Mouse (Mus musculus) heart, adult 9 months (tissue): ENCODE measurements around the gene Ttc21b.
"Not testable (repeated sequence)": the region's sequence is repeated elsewhere in the genome, so short reads cannot be mapped to it uniquely, and the experiment has no call there.

Experiments
- DNase-seq, 2 experiments: peaks; one replicate each; pipeline ENCODE4 v3.0.0; 2022; ENCODE audit warnings: low spot score in 2 of 2

Gene Ttc21b

GRCm38 (mm10) chr2:66256220-66257131 is at the start of gene Ttc21b:
Ttc21b (minus strand) TSS chr2:66256617.
- peak; percentile 94 to 95 for DNase-seq

DNA sequence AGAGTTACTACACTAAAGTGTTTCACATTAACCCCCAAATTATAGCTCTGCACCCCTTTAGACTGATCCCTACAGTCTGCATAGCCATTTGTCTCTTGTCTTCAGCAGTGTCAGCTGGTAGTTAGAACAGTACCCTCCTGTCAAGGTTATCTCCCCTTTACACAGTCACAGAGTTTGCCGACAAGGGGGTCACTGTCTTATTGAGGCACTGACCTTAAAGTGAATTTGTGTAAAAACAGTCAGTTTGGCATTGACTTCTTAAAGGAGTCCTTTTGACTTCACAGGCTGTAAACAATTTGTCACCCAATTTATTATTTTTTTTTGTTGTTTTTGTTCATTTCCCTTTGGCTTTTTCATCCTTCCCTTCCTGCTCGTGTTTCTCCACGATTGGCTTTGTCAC is 16.1 kb upstream of the Ttc21b start:
- DNase-seq, result no peak

- DNase-seq, result no peak
Observed at GRCm38 (mm10) chr2:66244013-66244412, 12.4 kb downstream of the Ttc21b start.

GRCm38 (mm10) chr2:66240334-66240733 is 16.1 kb downstream of the Ttc21b start:
- DNase-seq, result no peak

DNA sequence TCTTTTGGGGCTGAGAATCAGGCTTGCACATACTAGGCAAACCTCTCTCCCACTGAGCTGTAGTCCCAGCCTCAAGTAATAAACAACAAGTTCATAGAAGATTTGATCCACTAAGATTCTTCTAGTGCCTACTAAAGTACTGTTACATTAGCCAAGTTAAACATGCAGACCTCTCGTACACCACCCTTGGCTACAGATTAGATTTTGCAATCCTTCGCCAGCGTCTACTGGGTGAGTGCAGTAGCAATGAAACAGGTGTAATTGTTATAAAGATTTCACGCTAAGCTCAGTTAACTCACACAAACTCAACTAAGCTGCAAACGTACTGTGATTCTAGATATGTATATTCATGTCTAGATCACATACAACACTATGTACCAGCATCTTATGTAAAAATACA is 17.5 kb downstream of the Ttc21b start:
- DNase-seq, result no peak

DNA sequence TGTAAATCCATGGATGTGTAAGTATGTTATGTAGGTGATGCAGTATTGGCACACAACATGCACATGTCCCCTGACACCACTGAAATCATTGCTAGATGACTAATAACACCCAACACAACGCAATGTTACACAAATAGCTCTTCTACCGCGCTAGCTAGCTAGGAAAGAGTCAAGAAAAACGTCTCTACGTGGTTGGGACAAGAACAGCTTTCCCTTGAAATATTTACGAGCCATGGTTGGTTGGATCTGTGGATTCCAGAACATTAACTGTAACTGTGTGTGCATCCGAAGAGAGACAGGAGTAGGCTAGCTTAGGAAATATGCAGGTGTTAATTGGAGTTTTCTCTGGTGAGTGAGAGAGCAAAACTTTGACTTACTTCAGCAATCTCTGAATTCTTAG is 35.5 kb downstream of the Ttc21b start:
- DNase-seq, result no peak

DNA sequence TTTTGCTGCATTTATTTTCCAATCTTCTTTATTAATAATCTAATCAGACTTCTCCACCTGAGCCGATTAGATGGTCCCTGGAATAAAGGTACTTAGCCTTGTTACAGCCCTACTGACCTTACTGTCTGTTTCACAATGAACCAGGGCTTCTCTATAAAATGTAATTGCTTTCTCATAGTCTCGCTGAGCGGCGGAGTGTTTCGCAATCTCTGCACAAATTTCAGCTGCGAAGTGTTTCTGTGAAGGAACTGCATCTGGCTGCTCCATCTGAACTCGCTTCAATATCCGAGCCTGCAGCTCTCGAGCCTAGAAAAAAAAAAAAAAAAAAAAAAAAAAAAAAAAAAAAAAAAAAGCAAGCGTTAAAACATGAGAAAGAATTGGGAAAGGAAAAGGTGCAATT is 46.5 kb downstream of the Ttc21b start:
- no peak for DNase-seq

GRCm38 (mm10) chr2:66209353-66209752 is 47.1 kb downstream of the Ttc21b start:
- DNase-seq, result no peak

- DNase-seq, result no peak
Observed at GRCm38 (mm10) chr2:66206796-66207195, 49.6 kb downstream of the Ttc21b start.

DNA sequence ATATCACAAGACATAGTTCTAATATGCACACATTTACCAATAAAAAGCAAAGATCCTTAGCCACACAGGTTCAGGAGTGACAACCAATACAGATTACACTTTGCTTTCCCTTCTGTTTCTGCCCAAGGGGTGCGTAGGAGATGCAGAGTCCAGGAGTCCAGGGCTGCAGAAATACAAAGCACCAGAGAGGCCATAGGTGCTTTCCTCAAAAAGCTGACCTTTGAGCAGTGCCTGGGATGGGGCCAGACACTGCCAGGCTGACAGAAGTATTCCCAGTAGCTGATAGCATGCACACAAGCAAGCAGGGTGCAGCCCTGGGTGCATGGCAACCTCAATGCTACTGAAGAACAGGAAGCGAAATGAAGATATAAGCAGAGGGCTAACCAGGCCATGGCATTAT is 52.2 kb downstream of the Ttc21b start:
- no peak for DNase-seq

- no peak for DNase-seq
Observed at GRCm38 (mm10) chr2:66200195-66200594, 56.2 kb downstream of the Ttc21b start.

GRCm38 (mm10) chr2:66191691-66192100 is 64.7 kb downstream of the Ttc21b start:
- DNase-seq, result no peak

DNA sequence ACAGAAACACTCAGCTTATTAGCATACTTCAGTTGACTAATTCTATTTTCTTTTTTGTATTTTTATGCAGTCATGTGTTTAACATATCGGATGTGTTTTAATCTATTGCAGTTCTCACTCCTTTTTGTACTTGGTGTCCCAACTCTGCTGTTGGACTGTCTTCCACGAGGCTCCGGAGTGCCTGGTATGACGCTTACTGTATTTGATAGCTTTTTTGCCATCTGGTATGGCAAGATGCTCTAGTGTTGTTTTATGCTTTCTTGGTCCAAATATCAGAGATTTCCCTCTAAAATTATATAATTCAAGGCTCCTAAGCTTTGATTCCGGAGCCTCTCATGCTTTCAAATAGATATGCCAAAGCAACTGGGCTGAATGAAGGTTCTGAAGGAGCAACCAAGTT is 66.3 kb downstream of the Ttc21b start:
- no peak for DNase-seq

DNA sequence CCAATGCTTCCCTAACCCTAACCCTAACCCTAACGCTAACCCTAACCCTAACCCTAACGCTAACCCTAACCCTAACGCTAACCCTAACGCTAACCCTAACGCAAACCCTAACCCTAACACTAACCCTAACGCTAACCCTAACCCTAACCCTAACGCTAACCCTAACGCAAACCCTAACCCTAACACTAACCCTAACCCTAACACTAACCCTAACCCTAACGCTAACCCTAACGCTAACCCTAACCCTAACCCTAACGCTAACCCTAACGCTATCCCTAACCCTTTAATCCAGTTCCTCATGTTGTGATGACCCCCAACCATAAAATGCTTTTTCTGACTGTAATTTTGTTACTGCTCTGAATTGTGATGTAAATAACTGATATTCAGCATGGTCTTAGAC is 67.2 kb downstream of the Ttc21b start:
- DNase-seq, result not testable (repeated sequence)

- no peak for DNase-seq
Observed at GRCm38 (mm10) chr2:66187520-66187919, 68.9 kb downstream of the Ttc21b start.

GRCm38 (mm10) chr2:66184431-66185164 is 71.8 kb downstream of the Ttc21b start:
- no peak for DNase-seq

- peak; percentile 28 to 29 for DNase-seq
Observed at GRCm38 (mm10) chr2:66180293-66180692, 76.1 kb downstream of the Ttc21b start.

GRCm38 (mm10) chr2:66179782-66180181 is 76.6 kb downstream of the Ttc21b start:
- no peak for DNase-seq

DNA sequence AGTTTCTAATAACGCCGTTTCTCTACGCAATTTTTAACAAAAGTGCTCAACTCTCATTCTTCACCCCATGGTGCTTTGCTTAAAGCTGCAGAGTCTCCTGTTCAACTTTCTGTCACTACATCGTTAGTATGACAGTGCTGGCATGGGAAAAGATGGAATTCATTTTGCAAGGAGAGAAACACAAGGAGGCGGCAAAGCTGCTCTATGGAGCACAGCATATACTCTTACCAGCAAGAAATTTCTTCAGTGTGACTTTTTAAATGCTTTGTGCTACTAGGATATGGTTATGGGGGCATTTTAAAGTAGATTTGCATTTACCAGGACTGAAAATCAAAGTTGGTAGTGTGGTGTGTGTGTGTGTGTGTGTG is 77.6 kb downstream of the Ttc21b start:
- no peak for DNase-seq

DNA sequence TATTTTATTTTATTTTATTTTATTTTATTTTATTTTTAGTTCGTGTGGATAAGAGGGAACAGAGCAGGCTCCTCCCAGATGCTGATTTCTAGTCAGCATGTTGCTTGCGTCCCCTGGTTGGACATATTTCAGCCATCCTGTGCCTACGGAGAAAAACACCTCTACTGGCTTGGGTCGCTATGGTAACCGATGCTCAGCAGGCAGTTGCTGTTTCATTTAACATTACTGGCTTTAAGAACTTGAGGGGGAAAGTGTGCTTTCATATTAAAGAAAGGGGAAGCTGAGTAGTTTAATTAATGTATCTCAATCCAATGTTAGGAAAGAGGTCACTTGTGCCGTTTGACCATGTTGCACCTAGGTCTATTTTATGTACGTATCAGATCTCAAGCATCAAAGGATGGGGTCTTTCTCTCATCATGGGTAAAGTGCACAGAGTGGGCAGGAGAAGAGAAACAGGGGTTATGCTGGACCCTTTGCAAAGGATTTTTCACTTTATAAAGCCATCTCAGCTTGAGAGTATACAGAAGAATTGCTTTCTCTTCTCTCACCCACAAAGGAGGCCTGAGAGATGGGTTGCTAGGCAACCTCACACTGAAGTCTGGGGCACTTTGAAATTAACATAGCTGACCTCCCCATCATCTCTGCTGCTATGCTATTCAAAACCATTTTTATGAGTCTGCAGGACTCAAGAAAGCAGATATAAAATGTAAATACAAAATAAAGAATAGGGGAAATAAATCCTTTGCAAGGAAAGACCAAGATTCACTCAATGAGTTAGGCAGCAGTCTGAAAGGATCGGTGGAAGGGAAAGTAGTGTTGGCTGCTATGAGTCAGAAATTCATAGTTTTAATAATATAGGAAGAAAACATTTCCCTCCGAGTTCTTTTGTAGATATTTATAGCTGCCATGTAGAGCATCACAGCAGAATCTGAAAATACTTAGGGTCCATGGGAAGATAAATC is 78.2 kb downstream of the Ttc21b start:
- DNase-seq, result no peak

- no peak for DNase-seq
Observed at GRCm38 (mm10) chr2:66177017-66177416, 79.4 kb downstream of the Ttc21b start.

DNA sequence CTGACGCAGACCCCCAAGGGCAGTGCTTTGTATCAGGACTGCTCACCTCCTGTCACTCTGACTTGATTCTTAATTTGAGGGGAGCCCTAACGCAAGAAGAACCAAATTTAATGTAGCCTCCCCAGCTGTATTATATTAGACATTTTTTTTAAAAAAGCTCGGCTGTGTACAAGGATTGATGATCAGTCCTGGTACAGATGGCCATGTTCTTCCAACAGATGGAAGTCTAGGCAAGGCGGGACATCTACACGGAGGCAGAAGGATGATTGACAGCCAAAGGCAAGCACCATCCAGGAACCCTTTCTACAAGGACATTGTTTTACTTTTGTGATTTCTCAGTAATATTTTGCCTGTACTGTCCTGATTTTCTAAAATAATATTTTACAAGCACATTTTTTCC is 83.3 kb downstream of the Ttc21b start:
- no peak for DNase-seq
